Mouse (Mus musculus) spleen, adult 2 months (tissue): Measurements from ENCODE around the gene Ppp2r5a. TPM values are rescaled to one million over a fixed set of nuclear protein-coding genes. Genes with fewer than 3 reads are reported as not detected.
"Not testable (repeated sequence)": the region's sequence is repeated elsewhere in the genome, so short reads cannot be mapped to it uniquely, and the experiment has no call there.

Experiments
- DNase-seq, 2 experiments: peaks; one replicate each; pipeline versions ENCODE4 v3.0.0 to v3.0.0-alpha.2; 2012 to 2021; ENCODE audit warnings: low spot score in 2 of 2, low read depth in 1 of 2
- H3K27ac ChIP-seq: fragments of 200-500 bp; 2 replicates; pipeline ENCODE4 v1.5.1; 2012; ENCODE audit warnings: low read length, inconsistent platforms; ENCODE audit not compliant: insufficient read depth
- H3K27me3 ChIP-seq: fragments of 200-500 bp; 2 replicates; pipeline ENCODE4 v1.6.1; 2012; ENCODE audit warnings: mild to moderate bottlenecking, moderate library complexity, low read length, inconsistent platforms; ENCODE audit not compliant: control insufficient read depth, insufficient read depth
- H3K36me3 ChIP-seq: fragments of 200-500 bp; 2 replicates; pipeline ENCODE4 v1.6.1; 2012; ENCODE audit warnings: mild to moderate bottlenecking, low read length, inconsistent platforms; ENCODE audit not compliant: control insufficient read depth, insufficient read depth
- H3K4me1 ChIP-seq: fragments of 200-500 bp; 2 replicates; pipeline ENCODE4 v1.6.1; 2011; ENCODE audit warnings: inconsistent platforms; ENCODE audit not compliant: control insufficient read depth, insufficient read depth, insufficient read length
- H3K4me3 ChIP-seq: fragments of 200-500 bp; 2 replicates; pipeline ENCODE4 v1.5.1; 2011; ENCODE audit warnings: mild to moderate bottlenecking, inconsistent platforms; ENCODE audit not compliant: insufficient read depth, insufficient read length; ENCODE audit errors: extremely low read depth
- CTCF ChIP-seq: fragments of 200-500 bp; IDR thresholded peaks from 2 replicates; pipeline ENCODE4 v1.5.1; 2011; ENCODE audit warnings: mild to moderate bottlenecking, inconsistent platforms; ENCODE audit not compliant: insufficient read depth, insufficient read length, insufficient replicate concordance; ENCODE audit errors: extremely low read depth
- POLR2A ChIP-seq: fragments of 200-500 bp; IDR thresholded peaks from 2 replicates; pipeline ENCODE4 v1.6.1; 2011; ENCODE audit warnings: low read depth, low read length, inconsistent platforms
- WGBS: fragments of 180-500 bp; shearing (Covaris S2); methylation state at CpG from one replicate; pipeline ENCODE4 v1.1.7; 2018; 5-methylcytosine and 5-hydroxymethylcytosine counted together
- polyA plus RNA-seq: library from polyadenylated mRNA; depleted of rRNA; stranded (reverse); fragments of >200 nt; gene quantifications from 2 replicates; pipeline ENCODE4 v1.2.3, GENCODE M21; 2012

The Ppp2r5a gene
- polyA plus RNA-seq, 1 experiment, result 49.2 TPM

DNA sequence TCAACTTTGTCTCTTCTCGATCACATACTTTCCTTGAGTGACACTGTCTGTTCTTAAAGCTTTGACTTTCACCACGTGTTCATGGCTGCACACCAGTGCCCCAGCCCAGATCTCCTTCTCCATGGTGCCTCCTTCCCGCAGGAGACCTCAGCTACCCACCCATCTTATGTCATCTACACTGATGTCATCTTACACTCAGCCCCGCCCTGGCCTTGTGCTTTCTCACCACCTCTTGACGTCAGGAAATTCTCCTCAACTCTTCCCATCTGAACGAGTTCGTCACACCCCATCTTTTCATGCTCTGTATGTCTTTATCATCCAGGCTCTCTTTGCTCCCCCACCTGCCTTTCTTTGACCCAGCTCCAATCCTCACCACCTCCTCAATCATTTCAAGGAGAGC lies 22.8 kb upstream of the Ppp2r5a start:
- TF ChIP-seq POLR2A, result no peak
- TF ChIP-seq CTCF, result no peak
- Histone ChIP-seq H3K4me1 (peaks cover 24% of the 10 kb centered on the region; the same call in 1 of the 2 replicates), H3K27ac (no peak overlapping the region), H3K36me3 (no peaks in the 10 kb centered on the region), H3K27me3 (no peaks in the 10 kb centered on the region), H3K4me3 (no peak overlapping the region)
- 51% methylated on average over 7 of the region's 7 CpGs for WGBS
- DNase-seq, result no peak

DNA sequence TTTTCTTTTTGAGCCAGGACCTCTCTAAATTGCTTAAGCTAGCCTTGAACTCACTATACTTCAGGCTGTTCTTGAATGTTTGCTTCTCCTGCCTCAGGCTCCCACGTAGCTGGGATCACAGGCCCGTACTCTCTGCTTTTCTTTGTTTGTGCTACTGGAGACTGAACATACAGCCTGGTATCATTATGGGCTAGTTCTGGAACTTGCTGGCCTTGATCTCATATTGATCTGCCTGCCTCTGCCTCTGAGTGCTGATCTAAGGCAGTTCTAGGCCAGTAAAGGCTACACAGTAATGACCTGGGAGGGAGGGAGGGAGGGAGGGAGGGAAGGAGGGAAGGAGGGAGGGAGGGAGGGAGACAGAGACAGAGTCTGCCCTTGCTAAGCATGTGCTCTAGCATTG lies 20.1 kb upstream of the Ppp2r5a start:
- WGBS, result 84% methylated on average over 2 of the region's 2 CpGs
- no peak overlapping the region for H3K27ac ChIP-seq
- no peaks in the 10 kb centered on the region for H3K36me3 ChIP-seq
- no peak for DNase-seq
- no peak for TF ChIP-seq CTCF
- TF ChIP-seq POLR2A, result no peak
- H3K27me3 ChIP-seq, result no peaks in the 10 kb centered on the region
- no peak overlapping the region for H3K4me3 ChIP-seq
- H3K4me1 ChIP-seq, result peaks cover 32% of the 10 kb centered on the region; the same call in 1 of the 2 replicates

DNA sequence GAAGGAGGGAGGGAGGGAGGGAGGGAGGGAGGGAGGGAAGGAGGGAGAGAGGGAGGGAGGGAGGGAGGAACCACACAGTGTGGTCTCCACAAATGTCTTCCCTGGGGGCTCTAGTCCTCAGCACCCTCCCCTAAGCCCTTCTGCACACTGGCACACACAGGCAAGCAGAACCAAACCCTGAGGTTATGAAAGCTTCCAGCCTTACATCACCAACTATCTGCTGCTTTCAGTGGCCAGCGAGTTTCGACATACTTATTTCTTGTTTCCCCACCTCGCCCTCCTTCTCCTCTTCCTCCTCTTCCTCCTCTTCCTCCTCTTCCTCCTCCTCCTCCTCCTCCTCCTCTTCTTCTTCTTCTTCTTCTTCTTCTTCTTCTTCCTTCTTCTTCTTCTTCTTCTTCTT lies 19.6 kb upstream of the Ppp2r5a start:
- H3K27ac ChIP-seq, result peak overlapping the region; percentile 13; the same call in 1 of the 2 replicates
- H3K36me3 ChIP-seq, H3K4me3 ChIP-seq, DNase-seq, H3K27me3 ChIP-seq: not testable (repeated sequence)
- WGBS, result 44% methylated on average over 3 of the region's 3 CpGs
- peaks cover 32% of the 10 kb centered on the region; the same call in 1 of the 2 replicates for H3K4me1 ChIP-seq

DNA sequence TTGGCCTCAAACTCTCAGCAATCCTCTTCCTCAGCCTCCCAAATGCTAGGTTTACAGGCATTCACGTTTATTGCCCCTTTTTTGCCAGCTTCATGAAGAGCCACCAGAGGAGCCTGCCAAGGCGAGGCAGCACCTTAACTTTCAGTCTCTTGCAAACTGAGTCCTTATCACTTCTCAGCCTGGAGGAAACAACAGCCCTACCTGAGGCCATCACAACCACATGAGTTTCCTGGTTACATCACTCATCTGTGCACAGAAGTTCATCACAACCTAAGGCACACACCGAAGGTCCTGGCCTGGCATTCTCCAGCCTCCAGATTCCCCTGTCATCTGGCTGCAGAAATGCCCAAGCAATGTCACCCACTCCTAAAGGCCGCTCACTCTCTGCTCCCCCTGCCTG lies 19.1 kb upstream of the Ppp2r5a start:
- no peak overlapping the region for H3K4me3 ChIP-seq
- WGBS, result 31% methylated on average over 4 of the region's 4 CpGs
- TF ChIP-seq POLR2A (no peak), CTCF (no peak)
- no peaks in the 10 kb centered on the region for H3K27me3 ChIP-seq
- peak overlapping the region; percentile 78 for H3K27ac ChIP-seq
- no peaks in the 10 kb centered on the region for H3K36me3 ChIP-seq
- peaks cover 32% of the 10 kb centered on the region; the same call in 1 of the 2 replicates for H3K4me1 ChIP-seq
- DNase-seq, result no peak

DNA sequence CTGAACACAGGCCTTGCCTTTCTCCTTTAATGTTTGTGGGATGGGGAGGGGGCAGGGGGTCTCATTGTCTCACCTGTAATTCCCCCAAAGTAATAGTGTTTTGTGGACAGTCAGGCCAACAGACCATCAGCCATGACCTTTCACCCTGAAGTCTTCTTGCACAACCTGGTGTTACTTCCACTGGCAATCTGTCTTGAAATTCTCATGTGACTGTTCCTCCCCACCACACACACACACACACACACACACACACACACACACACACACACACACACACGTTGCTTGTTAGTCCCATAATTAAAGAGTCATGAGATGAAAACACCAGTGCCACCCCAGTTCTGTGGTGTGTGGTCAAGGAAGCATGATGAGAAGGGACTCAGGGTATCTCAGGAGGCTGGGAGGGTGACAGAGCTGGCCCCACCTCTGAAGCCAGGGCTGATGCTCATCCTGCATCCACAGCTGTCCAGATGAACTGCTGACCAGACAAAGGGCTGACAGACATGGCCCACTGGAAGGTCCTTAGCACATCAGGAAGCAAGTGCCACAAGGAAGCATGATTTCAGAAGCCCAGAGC lies 18.4 kb upstream of the Ppp2r5a start:
- Histone ChIP-seq H3K27me3 (no peaks in the 10 kb centered on the region), H3K36me3 (no peaks in the 10 kb centered on the region), H3K4me1 (peaks cover 38% of the 10 kb centered on the region; the same call in 1 of the 2 replicates), H3K27ac (peak overlapping the region; percentile 78), H3K4me3 (no peak overlapping the region)
- 6% methylated on average over 1 of the region's 1 CpGs for WGBS
- no peak for TF ChIP-seq CTCF
- TF ChIP-seq POLR2A, result no peak
- no peak for DNase-seq

DNA sequence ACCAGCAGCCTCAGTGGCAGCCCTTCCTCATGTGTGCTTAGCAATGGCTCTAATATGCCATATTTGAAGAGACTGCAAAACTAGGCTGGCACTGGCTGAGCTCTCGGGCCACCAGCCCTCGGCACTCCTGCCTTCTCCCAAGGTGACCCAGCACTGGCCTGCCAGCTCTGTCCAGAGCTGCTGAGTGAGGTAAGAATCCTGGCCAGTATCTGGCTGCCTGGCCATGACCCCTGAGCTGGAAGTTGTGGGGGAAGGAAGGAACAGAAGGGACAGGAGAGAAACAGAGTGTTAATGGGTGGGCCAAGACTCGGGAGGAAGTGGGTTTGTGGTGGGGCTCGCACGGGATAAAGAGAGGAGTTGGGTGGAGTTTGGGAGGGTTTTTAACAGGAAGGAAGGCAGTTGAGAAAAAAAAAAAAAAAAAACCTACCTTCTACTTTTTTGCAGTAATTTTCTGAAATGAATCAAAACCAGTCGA lies 17.9 kb upstream of the Ppp2r5a start:
- Histone ChIP-seq H3K27me3 (no peaks in the 10 kb centered on the region), H3K36me3 (no peaks in the 10 kb centered on the region), H3K4me3 (no peak overlapping the region), H3K4me1 (peaks cover 40% of the 10 kb centered on the region; the same call in 1 of the 2 replicates), H3K27ac (peak overlapping the region; percentile 87)
- peak in 1 of 2 experiments; percentile 50 for DNase-seq
- WGBS, result 10% methylated on average over 6 of the region's 6 CpGs
- no peak for TF ChIP-seq CTCF
- TF ChIP-seq POLR2A, result no peak

DNA sequence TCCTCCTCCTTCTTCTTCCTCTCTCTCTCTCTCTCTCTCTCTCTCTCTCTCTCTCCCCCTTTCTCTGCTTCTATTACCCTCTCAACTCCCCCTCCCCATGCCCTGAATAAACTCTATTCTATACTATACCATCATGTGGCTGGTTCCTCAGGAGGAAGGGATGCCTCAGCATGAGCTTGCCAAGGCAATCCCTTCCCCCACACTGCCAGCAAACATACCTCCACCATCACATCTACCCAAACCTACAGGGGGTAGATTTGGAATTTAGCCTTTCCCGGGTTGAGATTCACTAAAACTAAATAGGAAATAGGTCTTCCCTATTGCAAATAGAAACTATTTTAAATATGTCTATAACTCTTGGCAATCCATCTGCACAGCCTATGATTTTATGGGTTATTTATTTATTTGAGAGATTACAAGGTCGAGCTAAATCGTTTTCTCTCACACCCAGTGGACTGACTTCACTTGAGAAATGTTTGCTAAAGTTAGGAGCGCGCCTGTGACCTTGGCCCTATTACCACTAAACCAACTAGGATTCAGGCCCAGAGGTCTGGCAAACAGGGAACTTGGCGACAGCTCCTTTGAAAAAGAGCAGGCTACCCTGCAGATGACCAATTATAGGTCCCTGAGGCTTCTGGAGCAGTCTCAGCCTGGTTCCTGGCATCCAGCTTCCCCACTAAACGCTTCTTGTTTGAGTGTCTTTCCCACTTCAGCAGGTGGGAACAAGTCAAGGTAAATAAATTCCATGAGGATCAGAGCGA lies 17.1 kb upstream of the Ppp2r5a start:
- peak overlapping the region; percentile 87 for H3K27ac ChIP-seq
- no peaks in the 10 kb centered on the region for H3K27me3 ChIP-seq
- no peaks in the 10 kb centered on the region for H3K36me3 ChIP-seq
- no peak for DNase-seq
- WGBS, result 55% methylated on average over 8 of the region's 8 CpGs
- H3K4me3 ChIP-seq, result no peak overlapping the region
- H3K4me1 ChIP-seq, result peaks cover 40% of the 10 kb centered on the region; the same call in 1 of the 2 replicates
- no peak for TF ChIP-seq CTCF
